Mouse (Mus musculus) testis, adult 2 months (tissue): ENCODE results near the gene Gm20388.

Experiments used
- CTCF ChIP-seq: fragments of 200-500 bp; IDR thresholded peaks from 2 replicates; pipeline ENCODE4 v1.5.1; 2012; ENCODE audit warnings: low read depth, mild to moderate bottlenecking, inconsistent platforms, low read length, moderate library complexity; ENCODE audit not compliant: control insufficient read depth, insufficient read depth, insufficient replicate concordance
- POLR2A ChIP-seq: fragments of 200-500 bp; IDR thresholded peaks from 2 replicates; pipeline ENCODE4 v1.6.1; 2012; ENCODE audit warnings: low read depth, mild to moderate bottlenecking, inconsistent platforms, low read length, moderate library complexity; ENCODE audit not compliant: control insufficient read depth

DNA sequence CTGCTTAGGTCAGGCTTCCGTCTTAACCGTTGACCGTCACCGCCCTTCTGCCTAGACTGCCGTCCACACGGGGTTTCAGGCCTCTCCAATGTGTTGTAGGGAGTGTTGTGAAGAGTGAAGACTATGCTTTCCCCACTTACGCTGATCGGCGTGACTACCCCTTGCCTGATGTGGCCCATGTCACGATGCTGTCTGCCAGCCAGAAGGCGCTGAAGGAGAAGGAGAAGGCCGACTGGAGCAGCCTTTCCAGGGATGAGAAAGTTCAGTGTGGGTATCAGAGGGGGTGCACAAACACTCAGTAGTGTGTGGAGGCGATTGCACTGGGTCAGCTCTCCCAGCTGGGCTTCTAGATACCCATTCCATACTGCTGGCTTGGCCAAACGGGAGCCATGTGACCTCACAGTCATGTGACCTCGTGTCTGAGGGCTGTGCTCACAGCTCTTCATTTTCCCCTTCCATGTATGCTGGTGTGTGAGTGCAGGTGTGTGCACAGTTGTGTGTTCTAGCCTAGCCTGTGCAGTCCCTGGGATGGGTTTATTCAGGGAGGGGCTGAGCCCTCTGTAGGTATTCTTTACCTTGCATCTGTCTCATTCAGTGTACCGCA is 762.1 kb downstream of the Gm20388 start:
- TF ChIP-seq POLR2A: no peak
- TF ChIP-seq CTCF: no peak
